Mouse (Mus musculus) embryonic facial prominence, embryonic 11.5 days (tissue): ENCODE measurements around the gene Ppp2r1b. TPM values are rescaled to one million over a fixed set of nuclear protein-coding genes. Genes with fewer than 3 reads are reported as not detected.

Experiments
- ATAC-seq: fragments of 200-750 bp; cut with Nextera tagmentation; replicated peaks from 2 replicates; pipeline ENCODE4 v1.8.0; 2017; ENCODE audit warnings: low read depth; ENCODE audit not compliant: insufficient number of reproducible peaks, low FRiP score, low TSS enrichment
- DNase-seq: peaks from one replicate; pipeline ENCODE4 v3.0.0-alpha.2; 2015; ENCODE audit warnings: low spot score
- H3K27ac ChIP-seq: fragments of 300-500 bp; sonication (generic); replicated peaks from 2 replicates; pipeline ENCODE4 v1.5.1; 2014; ENCODE audit warnings: mild to moderate bottlenecking, low read depth, low read length, control low read depth
- H3K27me3 ChIP-seq: fragments of 300-500 bp; sonication (generic); 2 replicates; pipeline ENCODE4 v1.6.1; 2014; ENCODE audit warnings: mild to moderate bottlenecking, low read length, moderate library complexity, mixed read lengths; ENCODE audit not compliant: control insufficient read depth, insufficient read depth
- H3K36me3 ChIP-seq: fragments of 300-500 bp; sonication (generic); replicated peaks from 2 replicates; pipeline ENCODE4 v1.6.1; 2014; ENCODE audit warnings: low read depth, mild to moderate bottlenecking, low read length, moderate library complexity, mixed read lengths; ENCODE audit not compliant: control insufficient read depth, insufficient read depth
- H3K4me1 ChIP-seq: fragments of 300-500 bp; sonication (generic); 2 replicates; pipeline ENCODE4 v1.6.1; 2014; ENCODE audit warnings: low read length, mixed read lengths; ENCODE audit not compliant: control insufficient read depth, insufficient read depth
- H3K4me2 ChIP-seq: fragments of 300-500 bp; sonication (generic); 2 replicates; pipeline ENCODE4 v1.6.1; 2014; ENCODE audit warnings: low read depth, mild to moderate bottlenecking, control low read depth, low read length, moderate library complexity
- H3K4me3 ChIP-seq: fragments of 300-500 bp; sonication (generic); 2 replicates; pipeline ENCODE4 v1.5.1; 2014; ENCODE audit warnings: low read depth, low read length, control low read depth
- H3K9ac ChIP-seq: fragments of 300-500 bp; sonication (generic); replicated peaks from 2 replicates; pipeline ENCODE4 v1.6.1; 2014; ENCODE audit warnings: mild to moderate bottlenecking, control low read depth, low read length
- H3K9me3 ChIP-seq: fragments of 300-500 bp; sonication (generic); replicated peaks from 2 replicates; pipeline ENCODE4 v1.6.1; 2016; ENCODE audit warnings: mild to moderate bottlenecking, low read length, inconsistent platforms, mixed read lengths; ENCODE audit not compliant: control insufficient read depth
- WGBS: fragments of 180-500 bp; shearing (Covaris S2); extraction: QIAGEN DNeasy Blood & Tissue Kit; methylation state at CpG from one replicate; pipeline ENCODE4 v1.1.7; 2014; 5-methylcytosine and 5-hydroxymethylcytosine counted together
- polyA plus RNA-seq: library from polyadenylated mRNA; unstranded; fragments of >200 nt; fragmentation: Nextera tagmentation; extraction: Ambion mirVana; gene quantifications from 2 replicates; pipeline ENCODE4 v1.2.1, GENCODE M21; 2014

Gene Ppp2r1b
- polyA plus RNA-seq, 1 experiment from 2014 or later: 136 TPM

- no peaks in the 10 kb centered on the region for H3K27me3 ChIP-seq
These were observed 13.6 kb downstream of the Ppp2r1b start for GRCm38 (mm10) chr9:50858681-50859080.

GRCm38 (mm10) chr9:50861119-50861839 is 16.2 kb downstream of the Ppp2r1b start:
- no peaks in the 10 kb centered on the region for H3K4me1 ChIP-seq
- WGBS: 93% methylated on average over 18 of the region's 18 CpGs
- peaks cover 13% of the 10 kb centered on the region; the same call in 1 of the 2 replicates for H3K36me3 ChIP-seq
- H3K9ac ChIP-seq: no peak overlapping the region
- no peak for DNase-seq
- no peak for ATAC-seq
- no peaks in the 10 kb centered on the region for H3K9me3 ChIP-seq
- H3K27me3 ChIP-seq: no peaks in the 10 kb centered on the region
- H3K27ac ChIP-seq: no peak overlapping the region
- H3K4me3 ChIP-seq: no peak overlapping the region
- no peak overlapping the region for H3K4me2 ChIP-seq

More at GRCm38 (mm10) chr9:50858681-50859080, 13.6 kb downstream of the Ppp2r1b start:
- DNase-seq (no peak), ATAC-seq (no peak)
- H3K9me3 ChIP-seq: no peaks in the 10 kb centered on the region
- no peak overlapping the region for H3K27ac ChIP-seq
- H3K4me2 ChIP-seq: no peak overlapping the region
- no peaks in the 10 kb centered on the region; the same call in 1 of the 2 replicates for H3K4me1 ChIP-seq
- no peak overlapping the region for H3K9ac ChIP-seq
- no peak overlapping the region for H3K4me3 ChIP-seq
- WGBS: 90% methylated on average over 6 of the region's 6 CpGs
- H3K36me3 ChIP-seq: peaks cover 8% of the 10 kb centered on the region; the same call in 1 of the 2 replicates

- Histone ChIP-seq H3K4me3 (no peak overlapping the region), H3K4me2 (no peak overlapping the region), H3K27me3 (no peaks in the 10 kb centered on the region), H3K27ac (no peak overlapping the region), H3K9ac (no peak overlapping the region), H3K4me1 (no peaks in the 10 kb centered on the region), H3K36me3 (peaks cover 19% of the 10 kb centered on the region; the same call in 1 of the 2 replicates), H3K9me3 (no peaks in the 10 kb centered on the region)
- WGBS: 96% methylated on average over 4 of the region's 4 CpGs
- no peak for DNase-seq
- ATAC-seq: no peak
These were observed 18.7 kb downstream of the Ppp2r1b start for GRCm38 (mm10) chr9:50863824-50864223.

GRCm38 (mm10) chr9:50864877-50865276 is 19.8 kb downstream of the Ppp2r1b start:
- Histone ChIP-seq H3K4me1 (no peaks in the 10 kb centered on the region), H3K27me3 (no peaks in the 10 kb centered on the region), H3K9ac (no peak overlapping the region), H3K4me2 (no peak overlapping the region), H3K4me3 (no peak overlapping the region), H3K36me3 (peaks cover 19% of the 10 kb centered on the region; the same call in 1 of the 2 replicates), H3K27ac (no peak overlapping the region), H3K9me3 (no peaks in the 10 kb centered on the region)
- 90% methylated on average over 5 of the region's 5 CpGs for WGBS
- ATAC-seq (no peak), DNase-seq (no peak)

GRCm38 (mm10) chr9:50865803-50866202 is 20.7 kb downstream of the Ppp2r1b start:
- Histone ChIP-seq H3K4me3 (no peak overlapping the region), H3K4me2 (no peak overlapping the region), H3K27ac (no peak overlapping the region), H3K9ac (no peak overlapping the region), H3K27me3 (no peaks in the 10 kb centered on the region), H3K4me1 (no peaks in the 10 kb centered on the region), H3K9me3 (no peaks in the 10 kb centered on the region), H3K36me3 (peaks cover 17% of the 10 kb centered on the region; the same call in 1 of the 2 replicates)
- WGBS: 87% methylated on average over 8 of the region's 8 CpGs
- DNase-seq: no peak
- ATAC-seq: no peak

GRCm38 (mm10) chr9:50867015-50867414 is 21.9 kb downstream of the Ppp2r1b start:
- no peak for ATAC-seq
- H3K27ac ChIP-seq: no peak overlapping the region
- DNase-seq: no peak
- WGBS: 99% methylated on average over 6 of the region's 6 CpGs
- H3K9me3 ChIP-seq: no peaks in the 10 kb centered on the region
- H3K36me3 ChIP-seq: peaks cover 12% of the 10 kb centered on the region; the same call in 1 of the 2 replicates
- no peak overlapping the region for H3K9ac ChIP-seq
- no peak overlapping the region for H3K4me3 ChIP-seq
- no peaks in the 10 kb centered on the region for H3K27me3 ChIP-seq
- no peak overlapping the region for H3K4me2 ChIP-seq
- H3K4me1 ChIP-seq: no peaks in the 10 kb centered on the region

GRCm38 (mm10) chr9:50868182-50868581 is 23.1 kb downstream of the Ppp2r1b start:
- no peak overlapping the region for H3K9ac ChIP-seq
- H3K4me1 ChIP-seq: no peaks in the 10 kb centered on the region
- H3K4me3 ChIP-seq: no peak overlapping the region
- no peak overlapping the region for H3K4me2 ChIP-seq
- ATAC-seq (no peak), DNase-seq (no peak)
- WGBS: 80% methylated on average over 2 of the region's 2 CpGs
- no peak overlapping the region for H3K27ac ChIP-seq
- H3K27me3 ChIP-seq: no peaks in the 10 kb centered on the region
- peaks cover 11% of the 10 kb centered on the region; the same call in 1 of the 2 replicates for H3K36me3 ChIP-seq
- no peaks in the 10 kb centered on the region for H3K9me3 ChIP-seq

- WGBS: 93% methylated on average over 9 of the region's 9 CpGs
- H3K36me3 ChIP-seq: no peaks in the 10 kb centered on the region; the same call in 1 of the 2 replicates
These were observed 28.1 kb downstream of the Ppp2r1b start for GRCm38 (mm10) chr9:50873210-50873609.

More at GRCm38 (mm10) chr9:50873210-50873609, 28.1 kb downstream of the Ppp2r1b start:
- no peaks in the 10 kb centered on the region for H3K27me3 ChIP-seq
- H3K4me2 ChIP-seq: no peak overlapping the region
- ATAC-seq (no peak), DNase-seq (no peak)
- H3K27ac ChIP-seq: no peak overlapping the region
- no peak overlapping the region for H3K4me3 ChIP-seq
- H3K9ac ChIP-seq: no peak overlapping the region
- H3K9me3 ChIP-seq: no peaks in the 10 kb centered on the region
- no peaks in the 10 kb centered on the region for H3K4me1 ChIP-seq
